Mouse (Mus musculus): ENCODE results near the gene Itpka.
"Not testable (repeated sequence)": the region's sequence is repeated elsewhere in the genome, so short reads cannot be mapped to it uniquely, and the experiment has no call there.

Gene Itpka

GRCm38 (mm10) chr2:119741581-119742411 is at the start of gene Itpka:
Gene Itpka, plus strand, starts transcription at chr2:119742337.
- DNase-seq (ENCODE audit: low spot score): peak; percentile 58

GRCm38 (mm10) chr2:119694826-119695225 is 47.3 kb upstream of the Itpka start:
- DNase-seq (ENCODE audit: low spot score): no peak

DNA sequence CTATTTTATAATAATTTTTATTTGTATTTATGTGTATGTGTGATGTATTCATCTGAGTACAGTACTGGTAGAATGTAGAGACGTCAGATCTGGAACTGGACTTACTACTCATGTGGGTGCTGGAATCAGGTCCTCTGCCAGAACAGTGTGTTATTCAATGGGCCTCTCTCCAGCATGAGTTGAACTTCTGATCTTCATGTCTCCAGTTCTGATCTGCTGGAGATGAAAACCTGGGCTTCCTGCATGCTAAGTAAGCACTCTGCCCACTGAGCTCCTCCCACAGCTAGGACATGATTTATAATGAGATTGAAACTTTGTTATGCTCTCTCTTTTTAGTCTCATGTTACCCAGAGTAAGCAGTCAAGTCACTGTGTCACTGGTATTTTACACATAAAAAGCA is 46.0 kb upstream of the Itpka start:
- DNase-seq (ENCODE audit: low spot score): no peak

GRCm38 (mm10) chr2:119698472-119698871 is 43.7 kb upstream of the Itpka start:
- DNase-seq (ENCODE audit: low spot score): no peak

GRCm38 (mm10) chr2:119699962-119700361 is 42.2 kb upstream of the Itpka start:
- no peak for DNase-seq (ENCODE audit: low spot score)

GRCm38 (mm10) chr2:119703171-119703570 is 39.0 kb upstream of the Itpka start:
- no peak for DNase-seq (ENCODE audit: low spot score)

DNA sequence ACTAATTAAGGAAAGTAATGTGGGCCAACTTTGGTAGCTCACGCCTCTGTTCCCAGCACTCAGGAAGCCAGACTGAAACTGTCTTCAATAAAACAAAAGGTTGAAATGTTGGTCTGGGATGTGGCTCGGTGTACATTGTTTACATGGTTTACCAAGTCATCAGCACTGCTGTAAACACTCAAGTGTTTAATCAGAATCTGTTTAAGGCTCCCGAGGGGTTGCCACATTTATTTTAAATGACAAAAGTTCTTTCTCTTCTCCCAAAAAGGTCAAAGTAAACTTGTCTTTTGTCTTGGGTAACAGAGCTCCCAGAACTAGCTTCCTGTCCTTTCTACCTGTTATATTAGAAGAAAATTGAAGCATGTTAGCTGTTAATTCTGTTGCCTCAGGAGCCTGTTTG is 34.5 kb upstream of the Itpka start:
- DNase-seq (ENCODE audit: low spot score): no peak

DNA sequence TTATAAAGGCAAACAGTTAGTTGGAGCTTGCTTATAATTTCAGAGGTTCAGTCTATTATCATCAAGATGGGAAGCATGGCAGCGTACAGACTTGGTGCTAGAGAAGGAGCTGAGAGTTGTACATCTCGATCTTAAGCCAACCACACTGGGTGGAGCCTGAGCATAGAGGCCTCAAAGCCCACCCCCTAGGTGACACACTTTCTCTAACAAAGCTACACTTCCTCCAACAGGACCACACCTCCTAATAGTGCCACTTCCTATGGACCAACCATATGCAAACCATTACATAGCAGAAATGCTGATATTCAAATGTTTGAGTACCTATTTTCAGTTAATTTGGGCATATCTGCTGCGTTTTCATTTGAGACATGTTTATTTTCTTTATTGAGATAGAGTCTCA is 32.1 kb upstream of the Itpka start:
- DNase-seq (ENCODE audit: low spot score): no peak

DNA sequence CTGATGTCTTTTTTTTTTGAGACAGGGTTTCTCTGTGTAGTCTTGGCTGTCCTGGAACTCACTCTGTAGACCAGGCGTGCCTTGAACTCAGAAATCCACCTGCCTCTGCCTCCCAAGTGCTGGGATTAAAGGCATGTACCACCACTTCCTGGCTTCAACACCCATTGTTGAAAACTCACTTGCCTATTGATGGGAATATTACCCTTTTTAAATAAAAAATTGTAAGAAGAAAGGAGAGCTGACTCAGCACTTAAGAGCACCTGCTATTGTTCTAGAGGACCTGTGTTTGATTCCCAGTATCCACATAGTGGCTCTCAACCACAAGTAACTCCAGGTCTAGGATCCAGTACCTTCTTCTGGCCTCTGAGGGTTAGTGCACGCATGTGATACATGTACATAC is 26.3 kb upstream of the Itpka start:
- not testable (repeated sequence) for DNase-seq (ENCODE audit: low spot score)

DNA sequence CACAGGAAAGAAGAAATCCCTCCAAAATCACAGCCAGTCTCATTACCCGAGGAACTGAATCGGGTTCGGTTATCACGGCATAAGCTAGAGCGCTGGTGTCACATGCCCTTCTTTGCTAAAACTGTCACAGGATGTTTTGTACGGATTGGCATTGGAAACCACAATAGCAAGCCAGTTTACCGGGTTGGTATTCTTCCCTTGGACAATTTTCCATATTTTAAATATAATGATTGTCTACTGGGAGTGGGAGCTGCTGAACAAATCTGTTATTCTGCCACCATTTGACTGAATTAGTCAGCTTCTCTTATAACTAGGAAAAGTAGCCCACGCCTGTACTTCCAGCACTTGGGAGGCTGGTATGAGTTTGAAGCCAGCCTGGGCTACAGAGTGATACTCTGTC is 21.1 kb upstream of the Itpka start:
- no peak for DNase-seq (ENCODE audit: low spot score)

GRCm38 (mm10) chr2:119727762-119728416 is 14.2 kb upstream of the Itpka start:
- no peak for DNase-seq (ENCODE audit: low spot score)

GRCm38 (mm10) chr2:119730735-119731134 is 11.4 kb upstream of the Itpka start:
- DNase-seq (ENCODE audit: low spot score): no peak

DNA sequence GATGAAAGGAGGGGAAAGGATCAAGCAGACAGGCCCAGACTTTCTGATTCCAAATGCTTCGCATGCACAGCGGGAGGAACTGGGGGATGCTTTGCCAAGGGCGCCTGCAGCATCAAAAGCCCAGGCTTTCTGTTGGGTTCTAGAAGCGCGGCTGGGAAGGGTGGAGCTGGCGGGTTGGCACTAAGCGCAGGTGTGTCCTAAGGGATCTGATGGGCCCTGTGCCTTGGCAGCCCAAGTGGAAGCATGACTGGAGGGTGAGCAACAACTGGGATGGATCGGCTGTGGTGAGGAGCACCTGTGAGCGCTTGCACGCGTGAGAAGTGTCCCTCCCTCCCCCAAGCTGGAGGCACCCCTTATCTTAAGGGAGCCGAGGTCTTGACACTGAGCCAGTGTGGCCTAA is 5.0 kb upstream of the Itpka start:
- DNase-seq (ENCODE audit: low spot score): no peak

GRCm38 (mm10) chr2:119740567-119740966 is 1.6 kb upstream of the Itpka start:
- DNase-seq (ENCODE audit: low spot score): no peak

DNA sequence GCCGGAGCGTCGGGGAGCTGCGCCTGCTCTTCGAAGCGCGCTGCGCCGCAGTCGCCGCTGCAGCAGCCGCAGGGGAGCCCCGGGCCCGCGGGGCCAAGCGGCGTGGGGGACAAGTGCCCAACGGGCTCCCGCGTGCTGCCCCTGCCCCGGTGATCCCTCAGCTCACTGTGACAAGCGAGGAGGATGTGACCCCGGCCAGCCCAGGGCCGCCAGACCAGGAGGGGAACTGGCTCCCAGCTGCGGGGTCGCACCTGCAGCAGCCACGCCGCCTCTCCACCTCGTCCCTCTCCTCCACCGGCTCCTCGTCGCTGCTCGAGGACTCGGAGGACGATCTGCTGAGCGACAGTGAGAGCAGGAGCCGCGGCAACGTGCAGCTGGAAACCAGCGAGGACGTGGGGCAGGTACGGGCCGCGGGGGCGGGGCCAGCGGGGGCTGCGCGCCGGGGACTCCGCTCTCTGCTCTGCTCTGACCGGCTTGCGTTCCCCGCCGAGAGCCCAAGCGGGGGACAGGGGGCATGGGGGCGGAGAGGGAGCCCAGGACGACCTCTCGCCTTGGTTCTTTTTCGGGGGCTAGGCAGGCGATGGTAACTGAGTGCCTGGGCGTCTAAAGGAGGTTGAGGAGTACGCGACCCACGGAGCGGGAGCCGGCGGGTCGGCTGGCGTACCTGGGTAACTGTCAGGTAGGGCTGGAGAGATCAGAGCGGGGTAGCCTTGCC is 481 bp downstream of the Itpka start:
- peak; percentile 54 for DNase-seq (ENCODE audit: low spot score)

DNA sequence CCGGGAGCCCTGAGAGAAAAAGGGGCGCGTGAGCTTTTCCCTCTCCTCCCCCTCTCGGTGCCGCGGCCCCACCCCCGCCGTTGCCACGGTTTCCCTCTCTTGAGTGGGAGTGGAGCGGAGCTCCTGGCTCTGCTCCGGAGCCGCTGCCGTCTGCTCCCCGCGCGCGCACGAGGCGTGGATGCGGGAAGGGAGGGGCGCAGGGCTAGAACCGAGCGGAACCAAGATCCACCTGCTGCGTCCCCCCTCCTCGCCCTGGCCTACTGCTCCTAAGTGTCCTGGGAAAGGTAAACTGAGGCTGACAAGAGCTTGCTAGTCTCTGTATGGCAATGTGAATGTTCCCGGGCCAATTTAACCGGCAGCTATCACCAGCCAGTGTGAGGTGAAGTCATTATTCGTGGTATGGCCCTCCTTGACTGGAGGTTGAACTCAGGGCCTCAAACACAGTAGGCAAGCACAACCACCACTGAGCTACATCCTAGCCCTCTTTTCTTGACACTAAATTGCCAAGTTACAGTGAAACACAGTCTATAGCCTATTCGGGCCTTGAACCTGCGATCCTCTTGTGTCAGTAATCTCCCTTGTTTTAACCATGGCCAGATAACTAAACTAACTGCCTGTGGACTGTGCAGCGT is 1.2 kb downstream of the Itpka start:
- no peak for DNase-seq (ENCODE audit: low spot score)

DNA sequence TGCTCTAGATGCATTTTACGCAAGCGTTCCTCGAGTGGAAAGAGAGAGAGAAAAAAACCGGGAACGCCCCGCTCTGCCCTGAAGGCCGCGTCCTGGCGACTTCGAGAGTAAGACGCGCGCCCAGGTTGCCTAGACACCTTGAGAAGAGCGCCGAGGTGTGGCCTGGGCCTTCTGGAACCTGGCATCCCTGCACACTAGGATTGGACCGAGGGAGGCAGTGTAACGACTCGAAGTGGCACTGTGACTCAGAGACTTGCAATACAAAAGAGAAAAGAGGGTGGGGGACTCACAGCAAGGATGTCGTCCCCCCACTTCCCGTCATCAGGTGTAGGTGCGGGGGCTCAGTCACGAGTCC is 1.6 kb downstream of the Itpka start:
- no peak for DNase-seq (ENCODE audit: low spot score)

DNA sequence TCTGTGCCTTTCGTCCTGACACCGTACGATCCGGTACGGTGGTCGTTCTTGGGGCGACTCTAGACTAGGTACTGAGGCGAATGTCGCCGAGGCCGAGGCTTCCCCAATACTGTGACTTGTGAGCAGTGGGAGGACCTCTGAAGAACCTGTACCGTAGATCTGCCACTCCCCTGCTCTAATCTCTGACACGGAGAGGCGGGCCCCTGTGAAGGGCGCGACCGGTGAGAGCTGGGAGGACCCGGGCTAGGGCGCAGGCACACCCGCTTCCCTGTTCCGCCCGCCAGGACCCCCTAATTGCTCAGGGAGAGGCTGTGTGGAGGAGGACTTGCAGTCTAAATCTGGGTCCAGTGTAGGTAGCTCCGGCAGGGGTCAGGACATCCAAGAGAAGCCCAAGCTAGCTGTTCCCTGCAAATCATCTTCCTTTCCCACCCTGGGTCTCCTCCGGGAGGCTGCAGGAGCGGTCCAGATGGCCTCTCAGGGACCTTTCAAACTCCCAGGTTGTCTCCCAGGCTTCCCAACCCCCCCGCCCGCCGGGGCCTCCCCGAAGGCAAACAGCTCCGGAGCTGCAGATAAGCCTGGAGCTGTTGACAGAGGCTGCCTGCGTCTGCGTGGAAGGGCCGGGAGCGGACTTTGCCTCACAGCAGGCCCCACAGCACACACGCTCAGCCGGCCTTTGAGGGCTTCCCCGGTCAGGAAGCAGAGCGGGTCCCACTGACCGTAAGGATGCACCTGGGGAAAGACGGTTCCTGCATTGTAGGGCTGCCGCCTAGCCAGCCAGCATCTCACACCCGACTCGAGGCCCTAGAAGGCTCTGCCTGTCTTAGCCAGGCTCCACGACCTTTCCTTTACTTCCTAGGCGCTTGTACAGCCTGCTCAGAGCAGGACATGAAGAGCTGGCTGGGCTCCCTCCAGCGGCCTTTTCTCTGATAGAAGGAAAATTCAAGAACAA is 2.3 kb downstream of the Itpka start:
- DNase-seq (ENCODE audit: low spot score): peak; percentile 48

DNA sequence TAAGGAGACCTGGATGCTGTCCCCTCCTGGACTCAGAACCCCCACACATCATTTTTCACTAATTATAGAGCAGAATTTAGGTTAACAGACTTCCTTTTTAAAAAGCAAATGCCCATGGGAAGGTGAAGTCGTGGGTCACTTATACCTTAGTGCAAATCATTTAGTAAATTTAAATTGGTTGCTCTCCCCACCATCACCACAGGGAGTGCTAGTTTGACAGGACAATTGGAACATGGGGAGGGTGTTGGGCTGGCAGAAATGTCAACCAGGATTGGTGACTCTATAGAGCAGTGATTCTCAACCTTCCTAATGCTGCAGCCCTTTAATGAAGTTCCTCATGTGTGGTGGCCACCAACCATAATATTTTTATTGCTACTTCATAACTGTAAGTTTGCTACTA is 3.1 kb downstream of the Itpka start:
- DNase-seq (ENCODE audit: low spot score): no peak

GRCm38 (mm10) chr2:119747554-119747953 is 5.4 kb downstream of the Itpka start:
- DNase-seq (ENCODE audit: low spot score): no peak

- no peak for DNase-seq (ENCODE audit: low spot score)
These were observed 7.1 kb downstream of the Itpka start for GRCm38 (mm10) chr2:119749260-119749659.
